Mouse (Mus musculus) liver, embryonic 14.5 days (tissue): ENCODE data around the gene Pdgfra. TPM values are rescaled to one million over a fixed set of nuclear protein-coding genes. Genes with fewer than 3 reads are reported as not detected.

Experiments
- ATAC-seq: fragments of 200-750 bp; cut with Nextera tagmentation; 2 replicates; pipeline ENCODE4 v1.8.0; 2017; ENCODE audit warnings: moderate number of reproducible peaks, mild to moderate bottlenecking, moderate library complexity; ENCODE audit not compliant: insufficient read depth
- DNase-seq, 3 experiments: peaks; one replicate each; pipeline ENCODE4 v3.0.0-alpha.2; 2012 to 2013; ENCODE audit warnings: low read depth in 3 of 3, low spot score in 3 of 3
- H3K27ac ChIP-seq: fragments of 300-500 bp; sonication (generic); 2 replicates; pipeline ENCODE4 v1.5.1; 2014; ENCODE audit warnings: moderate library complexity, mild to moderate bottlenecking, control low read depth, inconsistent platforms
- H3K27me3 ChIP-seq: fragments of 300-500 bp; sonication (generic); 2 replicates; pipeline ENCODE4 v1.6.1; 2014; ENCODE audit warnings: mild to moderate bottlenecking, low read length, moderate library complexity; ENCODE audit not compliant: control insufficient read depth, insufficient read depth
- H3K36me3 ChIP-seq: fragments of 300-500 bp; sonication (generic); replicated peaks from 2 replicates; pipeline ENCODE4 v1.6.1; 2014; ENCODE audit warnings: low read depth; ENCODE audit not compliant: control insufficient read depth, insufficient read depth
- H3K4me1 ChIP-seq, 2 experiments: fragments of 200-500 bp in 1 of 2; fragments of 300-500 bp in 1 of 2; sonication (generic) in 1 of 2; replicated peaks; 2 replicates each; pipeline ENCODE4 v1.6.1; 2012 to 2014; ENCODE audit warnings: antibody characterized with exemption in 1 of 2, inconsistent platforms in 1 of 2, low read length in 1 of 2; ENCODE audit not compliant: control insufficient read depth in 2 of 2, insufficient read depth in 2 of 2
- H3K4me2 ChIP-seq: fragments of 300-500 bp; sonication (generic); 2 replicates; pipeline ENCODE4 v1.6.1; 2014; ENCODE audit warnings: low read depth, mild to moderate bottlenecking, control low read depth, moderate library complexity
- H3K4me3 ChIP-seq, 2 experiments: fragments of 200-500 bp in 1 of 2; fragments of 300-500 bp in 1 of 2; sonication (generic) in 1 of 2; 2 replicates each; pipeline ENCODE4 v1.5.1; 2012 to 2014; ENCODE audit warnings: low read depth in 2 of 2, low read length in 2 of 2, mild to moderate bottlenecking in 2 of 2, control low read depth in 1 of 2, inconsistent platforms in 1 of 2, moderate library complexity in 1 of 2; ENCODE audit not compliant: insufficient read depth in 1 of 2
- H3K9ac ChIP-seq: fragments of 300-500 bp; sonication (generic); replicated peaks from 2 replicates; pipeline ENCODE4 v1.6.1; 2014; ENCODE audit warnings: mild to moderate bottlenecking, control low read depth, moderate library complexity
- H3K9me3 ChIP-seq: fragments of 300-500 bp; sonication (generic); 2 replicates; pipeline ENCODE4 v1.6.1; 2016; ENCODE audit warnings: low read length, mixed read lengths; ENCODE audit not compliant: control insufficient read depth
- CTCF ChIP-seq: IDR thresholded peaks from 2 replicates; pipeline ENCODE4 v1.5.1; 2016; ENCODE audit warnings: antibody characterized with exemption, low read depth, control low read depth
- EP300 ChIP-seq: IDR thresholded peaks from 2 replicates; pipeline ENCODE4 v1.6.1; 2016; ENCODE audit warnings: antibody characterized with exemption, low read depth
- WGBS: fragments of 180-500 bp; shearing (Covaris S2); extraction: QIAGEN DNeasy Blood & Tissue Kit; methylation state at CpG from one replicate; pipeline ENCODE4 v1.1.7; 2014; ENCODE audit not compliant: insufficient replicate concordance; 5-methylcytosine and 5-hydroxymethylcytosine counted together
- polyA plus RNA-seq, 2 experiments: library from polyadenylated mRNA; depleted of rRNA in 1 of 2; stranded (reverse) in 1 of 2; unstranded in 1 of 2; fragments of >200 nt; fragmentation: Nextera tagmentation in 1 of 2; extraction: Ambion mirVana in 1 of 2; gene quantifications; 2 replicates each; pipeline versions ENCODE4 v1.2.1 to v1.2.3; 2012 to 2014

Gene Pdgfra
- polyA plus RNA-seq, 2 experiments: 1.6 to 1.8 TPM

DNA sequence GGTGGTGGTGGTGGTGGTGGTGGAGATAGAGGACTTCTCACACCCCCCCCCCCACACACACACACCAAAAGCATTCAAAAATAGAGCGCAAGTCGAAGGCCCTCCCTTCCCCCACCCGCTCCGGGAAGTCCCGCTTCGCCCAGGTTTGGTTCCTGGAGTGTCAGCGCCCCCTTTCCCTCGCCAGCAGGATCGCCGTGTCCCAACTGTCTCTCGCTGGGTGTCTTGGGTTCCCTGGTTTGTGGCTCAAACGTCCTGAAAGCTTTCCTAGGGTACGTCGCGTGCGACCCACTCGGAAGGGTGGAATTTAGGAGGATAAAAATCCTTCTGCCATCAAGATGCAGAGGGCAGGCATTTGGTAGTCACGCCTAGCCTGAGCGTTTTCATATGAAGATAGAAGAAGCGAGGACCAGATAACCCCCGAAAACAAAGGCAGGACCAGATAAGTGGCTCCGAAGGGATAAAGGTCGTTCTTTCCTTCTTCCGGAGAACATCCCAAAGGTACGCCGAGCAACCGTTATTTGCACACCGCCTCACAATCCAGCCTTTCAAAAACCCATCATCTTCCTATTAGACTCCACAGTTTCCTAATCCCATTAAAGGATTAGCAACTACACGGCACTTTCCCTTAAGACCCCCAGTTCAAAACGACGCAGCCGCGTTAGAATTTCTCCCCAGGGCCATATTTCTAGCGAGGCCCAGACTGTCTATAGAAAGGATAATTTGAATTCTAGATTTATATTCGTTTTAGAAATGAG is 769 bp upstream of the Pdgfra start:
- no peak overlapping the region for H3K9ac ChIP-seq
- no peaks in the 10 kb centered on the region for H3K36me3 ChIP-seq
- peaks cover 95% of the 10 kb centered on the region for H3K27me3 ChIP-seq
- ATAC-seq (no peak), DNase-seq (no peak)
- no peak overlapping the region; a peak in 1 of 4 replicates for H3K4me3 ChIP-seq
- H3K4me2 ChIP-seq: no peak overlapping the region
- TF ChIP-seq CTCF: peak; percentile 55
- TF ChIP-seq EP300: no peak
- WGBS: 1% methylated on average over 35 of the region's 35 CpGs
- no peaks in the 10 kb centered on the region for H3K9me3 ChIP-seq
- no peak overlapping the region for H3K27ac ChIP-seq
- no peaks in the 10 kb centered on the region; a peak in 1 of 4 replicates for H3K4me1 ChIP-seq

DNA sequence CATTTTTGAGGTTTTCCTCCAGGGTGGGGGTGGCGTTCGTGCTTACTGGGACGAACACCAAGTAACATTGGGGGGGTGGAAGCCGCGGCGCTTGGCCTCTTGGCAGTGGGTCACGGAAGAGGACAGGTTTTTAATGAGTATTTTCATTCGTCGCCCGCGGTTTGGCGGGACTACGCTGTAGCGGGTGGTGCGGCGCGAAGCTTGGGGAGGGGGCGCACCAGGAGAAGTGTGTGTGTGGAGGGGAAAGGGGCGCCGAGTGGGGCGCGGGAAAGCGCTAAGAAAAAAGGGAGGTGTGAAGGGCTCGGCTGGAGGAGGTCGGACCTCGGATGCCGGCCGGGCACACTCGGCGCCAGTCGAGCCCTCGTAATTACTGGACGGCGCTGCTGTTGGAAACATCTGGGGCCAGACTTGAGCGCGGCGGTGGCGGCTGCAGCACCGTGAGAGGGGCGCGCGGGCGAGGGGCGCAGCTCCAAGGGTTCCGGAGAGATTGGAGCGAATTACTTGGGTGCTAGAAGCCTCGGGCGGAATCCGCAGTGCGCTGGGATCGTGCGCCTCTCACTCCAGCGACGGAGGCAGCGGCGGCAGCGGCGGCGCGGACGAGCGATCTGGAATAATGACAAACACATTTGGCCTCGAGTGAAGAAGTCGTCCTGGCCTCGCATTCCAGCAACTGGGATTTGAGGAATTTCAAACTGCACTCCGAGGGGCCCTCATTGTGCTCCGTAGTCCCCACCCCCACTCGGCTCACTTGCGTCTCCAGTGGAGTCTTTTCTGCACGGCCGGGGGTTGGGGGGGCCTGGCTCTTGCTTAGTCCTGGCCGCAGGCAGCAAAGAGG is 916 bp downstream of the Pdgfra start:
- no peaks in the 10 kb centered on the region for H3K9me3 ChIP-seq
- H3K36me3 ChIP-seq: no peaks in the 10 kb centered on the region
- H3K4me2 ChIP-seq: no peak overlapping the region
- peaks cover 85% of the 10 kb centered on the region for H3K27me3 ChIP-seq
- H3K4me1 ChIP-seq: no peaks in the 10 kb centered on the region; a peak in 1 of 4 replicates
- H3K27ac ChIP-seq: no peak overlapping the region
- H3K9ac ChIP-seq: no peak overlapping the region
- H3K4me3 ChIP-seq: peak overlapping the region; percentile 15 to 22
- DNase-seq: no peak
- 1% methylated on average over 72 of the region's 72 CpGs for WGBS
- ATAC-seq: no peak
- TF ChIP-seq EP300 (no peak), CTCF (no peak)

DNA sequence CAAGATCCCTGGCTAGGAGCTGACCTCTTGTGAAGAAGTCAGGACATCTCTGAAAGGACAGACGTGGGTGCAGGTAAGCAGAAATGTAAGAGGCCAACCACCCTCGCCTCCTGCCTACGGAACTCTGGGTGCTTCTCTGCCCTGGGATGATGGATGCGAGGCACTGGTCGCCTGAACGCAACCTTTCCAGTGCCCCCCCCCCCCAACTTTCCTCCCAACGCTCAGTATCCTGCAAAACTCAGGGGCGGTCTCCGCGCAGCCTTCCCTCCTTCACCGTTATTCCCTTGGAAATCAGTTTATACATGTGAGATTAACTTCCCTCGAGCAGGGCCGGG is 1.5 kb downstream of the Pdgfra start:
- Histone ChIP-seq H3K27me3 (peaks cover 79% of the 10 kb centered on the region), H3K4me2 (peak overlapping the region; percentile 44), H3K4me1 (no peaks in the 10 kb centered on the region; a peak in 1 of 4 replicates), H3K9me3 (no peaks in the 10 kb centered on the region), H3K4me3 (peak overlapping the region; percentile 22 to 33; a peak in 3 of 4 replicates), H3K9ac (no peak overlapping the region), H3K27ac (no peak overlapping the region), H3K36me3 (no peaks in the 10 kb centered on the region)
- no peak for DNase-seq
- ATAC-seq: no peak
- TF ChIP-seq CTCF (no peak), EP300 (no peak)
- WGBS: 2% methylated on average over 13 of the region's 13 CpGs

DNA sequence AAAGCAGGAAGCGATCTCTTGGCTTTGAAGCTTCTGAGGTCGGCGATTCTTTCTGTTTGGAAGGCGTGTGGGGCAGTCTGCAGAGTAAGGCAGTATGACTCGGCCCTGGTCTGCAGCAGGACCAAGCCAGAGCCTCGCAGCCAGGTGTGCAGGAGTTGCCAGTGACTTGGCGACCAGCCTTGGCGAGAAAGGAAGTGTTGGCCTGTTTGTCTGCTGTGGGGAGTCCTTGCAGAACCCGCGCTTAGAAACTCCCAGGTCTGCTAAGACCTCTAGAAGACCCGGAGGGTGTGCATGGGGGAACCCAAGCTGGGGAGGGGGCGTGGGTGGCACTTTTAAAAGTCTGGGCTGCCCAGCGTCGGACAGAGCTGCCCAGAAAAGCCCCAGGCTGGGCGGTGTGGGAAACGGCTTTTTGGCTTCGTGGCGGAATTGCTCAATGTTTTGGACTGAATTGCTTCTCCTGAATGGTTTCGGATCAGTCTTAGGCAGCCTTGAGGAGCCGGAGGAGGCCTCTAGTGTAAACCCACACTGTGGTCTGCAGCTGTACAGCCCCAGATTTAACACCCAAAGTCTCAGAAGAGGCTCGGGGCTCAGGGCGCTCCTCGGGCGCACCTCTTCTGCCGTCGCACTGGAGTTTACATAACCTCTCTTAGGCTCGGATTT is 2.0 kb downstream of the Pdgfra start:
- Histone ChIP-seq H3K4me1 (no peaks in the 10 kb centered on the region; a peak in 1 of 4 replicates), H3K4me3 (peak overlapping the region; percentile 22 to 33), H3K27me3 (peaks cover 74% of the 10 kb centered on the region), H3K9me3 (no peaks in the 10 kb centered on the region), H3K9ac (no peak overlapping the region), H3K4me2 (peak overlapping the region; percentile 44), H3K36me3 (no peaks in the 10 kb centered on the region), H3K27ac (no peak overlapping the region)
- ATAC-seq: no peak
- DNase-seq: no peak
- WGBS: 1% methylated on average over 27 of the region's 27 CpGs
- TF ChIP-seq CTCF (no peak), EP300 (no peak)
